Mouse (Mus musculus): ENCODE data around the gene Kat6b. TPM values are rescaled to one million over a fixed set of nuclear protein-coding genes. Genes with fewer than 3 reads are reported as not detected.
"Not testable (repeated sequence)": the region's sequence is repeated elsewhere in the genome, so short reads cannot be mapped to it uniquely, and the experiment has no call there.

Gene Kat6b
- polyA plus RNA-seq (2012; rRNA removed), result 3.8 and 7.1 TPM in 2 replicates

DNA sequence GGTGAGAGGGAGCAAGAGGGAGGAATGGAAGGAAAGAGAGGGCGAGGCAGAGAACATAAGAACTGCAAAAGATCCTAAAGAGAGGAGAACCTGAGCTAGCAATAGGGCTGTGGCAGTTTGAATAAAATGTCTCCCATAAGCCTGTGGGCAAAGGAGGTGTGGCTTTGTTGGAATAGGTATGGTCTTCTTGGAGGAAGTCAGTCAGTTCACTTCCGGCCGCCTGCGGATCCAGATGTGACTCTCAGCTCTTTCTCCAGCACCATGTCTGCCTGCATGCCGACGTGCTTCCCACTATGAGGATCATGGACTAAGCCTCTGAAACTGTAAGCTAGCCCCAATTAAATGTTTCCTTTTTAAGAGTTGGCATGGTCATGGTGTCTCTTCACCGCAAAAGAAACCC lies at the start of gene Kat6b:
Gene Kat6b (plus strand): TSS at position 204 of the 400 bp plus-strand sequence.
- 97% methylated on average over 7 of the region's 7 CpGs for WGBS
- no peak for DNase-seq (ENCODE audit: low read depth, low spot score)

DNA sequence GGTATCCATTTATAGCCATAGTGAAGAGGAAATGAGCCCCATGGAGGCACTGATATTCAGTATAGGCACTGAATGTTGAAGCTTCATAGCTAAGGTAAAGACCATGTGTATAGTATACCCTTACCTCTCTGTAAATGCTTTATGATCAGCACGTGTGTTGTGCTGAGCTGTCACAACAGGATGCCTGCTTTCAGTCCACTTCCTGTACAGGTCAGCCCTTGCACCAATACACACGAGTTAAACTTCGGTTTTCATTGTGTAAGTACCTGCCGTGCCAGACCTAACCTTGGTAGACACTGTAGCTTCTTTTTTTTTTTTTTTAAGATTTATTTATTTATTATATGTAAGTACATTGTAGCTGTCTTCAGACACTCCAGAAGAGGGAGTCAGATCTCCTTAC lies 47.8 kb upstream of the Kat6b start:
- DNase-seq (ENCODE audit: low read depth, low spot score), result no peak
- WGBS, result 71% methylated on average over 4 of the region's 4 CpGs

DNA sequence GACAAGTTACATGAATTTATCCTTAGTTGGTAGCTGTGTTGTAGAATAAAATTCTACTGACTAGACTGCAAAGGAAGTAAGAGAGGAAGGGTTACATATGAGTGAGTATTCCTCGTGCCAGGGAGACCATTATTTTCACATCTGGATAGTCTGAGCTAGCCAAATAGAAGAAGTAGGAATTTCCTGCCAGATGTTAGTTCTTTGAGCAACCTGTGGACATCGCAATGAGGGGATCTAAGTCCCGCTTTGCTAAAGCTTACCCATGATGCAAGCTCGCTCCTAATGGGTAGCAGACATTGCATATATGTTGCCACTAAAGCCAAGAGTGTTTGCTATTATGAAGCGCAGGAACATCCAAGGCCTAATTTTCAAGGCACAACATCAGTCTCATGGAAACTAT lies 47.2 kb upstream of the Kat6b start:
- WGBS, result 81% methylated on average over 5 of the region's 5 CpGs
- DNase-seq (ENCODE audit: low read depth, low spot score), result no peak

DNA sequence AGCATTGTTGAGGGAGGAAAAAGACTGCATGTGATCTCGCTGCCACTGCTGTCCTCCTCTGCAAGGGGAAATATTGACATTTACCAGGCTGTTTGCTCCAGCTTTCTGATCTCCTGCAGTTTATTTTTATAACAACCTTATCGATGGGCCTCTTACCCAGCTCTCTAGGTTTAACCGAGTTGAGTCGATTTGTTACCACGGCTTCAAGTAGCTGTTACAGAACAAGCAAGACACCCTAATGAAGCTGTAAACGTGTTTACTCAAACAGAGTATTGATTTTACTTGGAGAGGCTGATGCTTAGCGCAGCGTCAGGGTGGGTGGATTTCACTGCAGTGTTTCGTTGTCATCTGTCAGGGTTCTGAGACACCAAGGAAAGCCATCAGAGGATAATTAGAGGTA lies 46.5 kb upstream of the Kat6b start:
- DNase-seq (ENCODE audit: low read depth, low spot score), result no peak
- 46% methylated on average over 9 of the region's 9 CpGs for WGBS

DNA sequence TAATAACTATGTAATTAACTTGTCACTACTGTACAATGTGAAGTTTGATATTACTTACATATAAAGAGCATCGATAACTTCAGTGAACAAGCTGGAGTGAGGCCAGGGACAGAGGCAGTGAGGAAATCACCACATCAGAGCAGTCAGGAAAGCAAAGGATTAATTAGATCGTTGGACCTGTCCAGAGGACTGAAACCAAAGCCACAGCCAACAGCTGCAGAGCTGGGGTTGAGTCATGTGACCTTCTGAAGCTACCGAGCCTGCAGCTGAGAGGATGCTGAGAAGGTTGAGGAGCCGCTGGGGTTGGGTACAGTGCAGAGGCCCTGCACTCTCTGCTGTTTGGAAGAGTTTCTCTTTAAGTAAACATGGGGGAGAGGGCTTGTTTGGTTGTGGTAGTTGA lies 41.4 kb upstream of the Kat6b start:
- no peak for DNase-seq (ENCODE audit: low read depth, low spot score)
- 24% methylated on average over 4 of the region's 4 CpGs for WGBS

DNA sequence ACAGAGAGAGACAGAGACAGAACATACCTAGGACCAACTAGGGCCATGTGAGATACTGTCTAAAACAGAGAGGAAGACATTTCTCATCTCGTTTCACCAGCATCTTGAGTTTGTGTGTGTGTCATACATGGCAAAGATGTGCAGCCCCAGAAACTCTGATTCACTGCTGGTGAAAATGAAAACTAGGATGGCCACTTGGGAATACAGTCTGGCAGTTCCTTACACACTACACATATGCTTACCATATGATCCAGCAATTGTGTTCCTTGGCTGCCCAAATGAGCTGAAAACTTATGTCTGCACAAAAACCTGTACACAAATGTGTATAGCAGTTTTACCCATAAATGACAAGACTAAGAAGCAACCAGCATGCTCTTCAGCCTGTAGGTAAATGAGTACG lies 40.7 kb upstream of the Kat6b start:
- WGBS, result 93% methylated on average over 2 of the region's 2 CpGs
- DNase-seq (ENCODE audit: low read depth, low spot score), result no peak

DNA sequence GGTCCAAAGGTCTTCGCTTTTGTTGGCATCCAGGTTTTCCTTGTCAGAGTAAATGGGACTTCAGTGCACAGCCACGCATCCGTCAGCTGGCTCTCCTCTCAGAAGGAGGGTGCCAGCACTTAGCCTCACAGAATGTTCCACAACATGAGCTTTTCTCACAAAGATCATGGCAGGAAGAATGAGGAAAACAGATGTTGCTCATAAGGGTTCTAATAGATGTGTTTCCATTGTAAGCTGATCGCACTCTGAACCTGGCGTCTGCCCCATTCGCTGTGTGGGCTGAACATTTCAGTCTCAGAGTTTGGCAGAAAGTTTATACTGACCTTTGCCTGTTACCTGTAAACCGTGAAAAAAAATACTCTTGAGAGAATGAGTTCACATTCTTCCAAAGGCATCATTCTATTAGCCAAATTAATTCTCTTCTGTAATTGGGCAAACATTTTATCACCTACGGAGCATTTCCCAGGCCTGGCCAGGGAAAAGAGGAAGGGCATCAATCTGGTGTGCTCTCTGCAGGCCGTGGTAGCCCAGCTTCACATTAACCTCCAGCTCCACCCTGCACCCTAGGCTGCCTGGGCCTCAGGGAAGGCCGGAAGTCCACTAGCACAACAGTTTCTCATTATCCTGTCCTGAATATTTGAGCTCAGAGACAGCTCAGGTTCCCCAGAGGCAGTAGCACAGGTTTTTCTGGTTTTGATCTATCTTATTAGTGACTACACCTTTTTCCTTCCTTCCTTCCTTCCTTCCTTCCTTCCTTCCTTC lies 39.3 kb upstream of the Kat6b start:
- no peak for DNase-seq (ENCODE audit: low read depth, low spot score)

DNA sequence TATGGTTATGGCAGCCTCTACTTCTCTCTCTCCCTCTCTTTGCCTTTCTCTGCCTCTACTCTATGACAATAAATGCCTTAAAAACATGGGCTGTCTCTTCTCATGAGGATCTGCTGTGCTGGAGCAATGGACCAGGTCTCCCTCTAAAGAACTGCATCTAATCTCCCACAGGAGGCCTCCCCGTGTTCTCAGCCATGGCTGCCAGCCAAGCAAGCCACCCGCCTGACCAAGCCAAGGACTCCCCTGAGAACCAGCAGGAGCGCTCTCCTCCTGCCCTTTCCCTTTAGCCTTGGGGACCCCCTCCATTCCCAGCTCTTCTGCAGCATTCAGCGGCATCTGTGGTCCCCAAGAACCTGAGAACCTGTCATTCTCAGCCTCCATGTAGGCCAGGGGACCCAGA lies 28.7 kb upstream of the Kat6b start:
- 74% methylated on average over 4 of the region's 4 CpGs for WGBS
- DNase-seq (ENCODE audit: low read depth, low spot score), result no peak

More for the DNA sequence above, 39.3 kb upstream of the Kat6b start:
- WGBS, result 54% methylated on average over 10 of the region's 10 CpGs

DNA sequence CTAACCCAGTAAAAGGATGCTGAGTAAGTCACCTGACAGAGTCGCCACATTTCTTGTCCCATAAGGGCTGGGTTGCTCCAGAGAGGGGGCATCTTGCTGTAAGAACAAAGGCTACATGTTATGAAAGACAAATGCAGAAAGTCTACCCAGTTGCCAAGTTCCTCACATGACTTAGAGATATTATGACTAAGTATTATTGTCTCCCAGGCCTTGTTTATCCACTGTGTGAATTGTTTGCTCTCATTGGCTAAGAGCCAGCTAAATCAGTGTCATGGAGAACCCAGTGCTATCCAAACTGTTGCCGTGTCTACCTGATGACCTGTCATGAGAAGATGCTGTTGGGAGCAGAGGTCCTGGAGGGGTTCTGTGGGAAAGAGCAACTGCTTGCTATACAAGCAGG lies 27.3 kb upstream of the Kat6b start:
- 16% methylated on average over 2 of the region's 2 CpGs for WGBS

DNA sequence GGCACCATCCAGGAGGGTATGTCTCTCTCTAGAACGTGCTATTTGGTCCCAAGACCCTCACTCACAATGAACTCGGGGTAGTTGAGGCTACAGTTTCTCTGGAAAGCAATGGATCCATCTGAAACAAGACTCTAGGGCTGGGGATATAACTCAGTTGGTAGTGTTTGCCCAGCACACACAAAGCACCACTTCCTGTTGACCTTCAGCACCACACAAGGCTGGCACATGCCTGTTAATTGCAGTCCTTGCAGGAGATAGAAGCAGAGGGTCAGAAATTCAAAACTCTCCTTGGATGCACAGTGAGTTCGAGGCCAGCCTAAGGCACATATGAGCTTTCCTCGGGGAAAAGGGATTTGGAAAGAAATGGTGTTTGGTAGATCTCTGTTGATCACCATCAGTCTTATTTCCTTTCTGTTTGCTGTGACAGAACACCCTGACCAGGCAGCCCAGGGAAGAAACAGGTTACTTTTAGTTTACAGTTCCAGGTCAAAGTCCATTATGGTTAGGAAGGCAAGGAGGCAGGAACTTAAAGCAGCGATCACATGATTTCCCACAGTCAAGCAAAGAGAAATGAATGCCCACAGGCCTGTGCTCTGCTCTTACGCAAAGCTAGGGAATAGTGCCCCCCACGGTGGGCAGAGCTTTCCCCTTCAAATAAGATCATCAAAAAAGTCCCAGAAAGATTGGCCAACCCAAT lies 25.4 kb upstream of the Kat6b start:
- WGBS, result 56% methylated on average over 7 of the region's 7 CpGs

More for the DNA sequence above, 27.3 kb upstream of the Kat6b start:
- no peak for DNase-seq (ENCODE audit: low read depth, low spot score)

DNA sequence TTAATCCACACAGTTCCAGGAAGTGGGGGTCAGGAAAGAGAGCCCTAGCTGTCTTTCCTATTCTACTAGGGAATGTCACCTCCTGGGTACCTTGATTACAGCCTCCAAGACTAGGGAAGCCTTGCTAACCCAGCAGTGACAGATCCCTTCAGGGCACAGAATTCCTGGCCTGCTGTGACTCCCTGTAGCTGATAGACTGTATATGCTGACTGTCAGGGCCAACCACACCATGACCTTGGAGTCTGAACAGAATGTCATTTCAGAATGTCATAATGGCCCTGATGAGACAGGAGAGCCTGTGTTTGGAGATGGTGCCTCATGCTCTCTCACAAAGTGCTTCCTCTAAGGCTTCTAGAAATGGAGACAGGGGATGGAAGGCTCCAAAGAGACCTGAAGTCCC lies 24.7 kb upstream of the Kat6b start:
- no peak for DNase-seq (ENCODE audit: low read depth, low spot score)

More for the DNA sequence above, 25.4 kb upstream of the Kat6b start:
- DNase-seq (ENCODE audit: low read depth, low spot score), result peak; percentile 53

DNA sequence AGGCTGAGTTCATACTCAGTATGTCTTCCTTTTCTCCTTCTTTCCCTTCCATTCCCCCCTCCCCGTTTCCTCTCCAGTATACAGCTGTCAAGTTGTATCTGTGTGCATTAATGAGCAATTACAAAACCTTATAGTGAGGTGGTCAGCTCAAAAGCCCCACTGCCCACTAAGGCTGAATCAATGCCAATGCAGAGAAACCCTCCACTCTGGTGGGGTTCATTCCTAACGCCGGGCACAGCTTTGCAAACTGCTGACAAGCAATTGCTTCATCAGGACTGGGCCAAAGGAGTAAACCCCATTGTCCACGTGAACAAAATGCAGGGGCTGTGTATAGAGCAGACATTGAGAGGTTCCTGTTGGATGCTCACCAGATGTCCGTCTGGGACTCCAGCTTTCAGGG lies 23.4 kb upstream of the Kat6b start:
- DNase-seq (ENCODE audit: low read depth, low spot score), result no peak
- 85% methylated on average over 5 of the region's 5 CpGs for WGBS

DNA sequence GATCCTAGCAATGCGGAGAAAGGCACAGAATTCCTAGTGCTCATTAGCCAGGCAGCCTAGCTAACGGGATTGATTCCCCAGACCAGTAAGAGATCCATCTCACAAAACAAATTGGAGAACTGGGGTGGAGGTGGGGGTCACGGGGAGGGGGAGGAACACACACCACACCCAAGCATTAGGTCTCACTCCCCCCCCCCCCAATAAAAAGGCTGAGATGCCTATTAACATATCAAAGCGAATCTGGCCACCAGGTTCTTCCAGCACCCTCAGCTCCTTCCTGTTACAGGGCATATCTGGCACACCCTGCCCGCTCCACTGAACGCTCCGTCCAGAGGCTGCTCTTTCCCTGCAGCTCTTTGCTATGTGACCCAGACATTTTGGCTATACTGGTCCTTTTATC lies 22.5 kb upstream of the Kat6b start:
- DNase-seq (ENCODE audit: low read depth, low spot score), result no peak
- WGBS, result 63% methylated on average over 7 of the region's 7 CpGs

DNA sequence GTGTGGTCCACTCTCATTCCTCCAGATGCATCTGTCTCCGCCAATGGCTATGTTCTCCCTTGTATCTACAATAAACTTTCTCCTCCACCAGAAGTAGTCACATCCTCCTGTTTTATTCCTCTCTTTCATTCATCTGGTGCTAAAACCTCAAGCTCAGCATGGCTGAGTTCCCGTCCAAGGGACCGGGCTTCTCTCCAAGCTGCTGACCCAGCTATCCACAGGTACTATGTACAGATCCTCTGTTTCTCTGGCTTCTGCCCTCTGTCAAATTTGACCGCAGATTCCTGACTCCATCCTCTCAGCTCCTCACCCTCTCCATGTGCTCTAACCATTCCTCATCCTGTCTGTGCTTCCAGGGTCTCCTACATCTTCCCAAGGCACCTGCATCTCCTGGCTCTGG lies 22.1 kb upstream of the Kat6b start:
- no peak for DNase-seq (ENCODE audit: low read depth, low spot score)
- WGBS, result 86% methylated on average over 4 of the region's 4 CpGs

DNA sequence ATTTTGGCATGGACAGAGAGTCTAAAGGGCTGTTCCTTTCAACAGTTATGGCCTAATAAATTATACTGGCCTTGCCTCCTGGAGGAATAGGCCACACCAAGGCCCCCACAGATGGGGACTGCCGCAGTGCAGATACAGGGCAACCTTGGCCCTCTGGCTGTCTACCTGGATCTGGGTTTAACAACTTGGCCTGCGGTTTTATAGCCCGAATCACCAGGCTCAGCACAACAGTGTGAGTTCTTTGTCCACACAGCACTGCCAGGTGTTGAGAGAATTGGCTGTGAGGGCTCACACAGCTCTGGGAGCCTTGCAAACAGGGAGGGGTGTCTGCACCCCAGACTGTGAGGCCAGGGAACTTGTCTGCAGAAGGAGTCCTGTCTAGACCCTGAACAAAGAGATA lies 18.8 kb upstream of the Kat6b start:
- peak; percentile 48 for DNase-seq (ENCODE audit: low read depth, low spot score)
- 17% methylated on average over 3 of the region's 3 CpGs for WGBS

DNA sequence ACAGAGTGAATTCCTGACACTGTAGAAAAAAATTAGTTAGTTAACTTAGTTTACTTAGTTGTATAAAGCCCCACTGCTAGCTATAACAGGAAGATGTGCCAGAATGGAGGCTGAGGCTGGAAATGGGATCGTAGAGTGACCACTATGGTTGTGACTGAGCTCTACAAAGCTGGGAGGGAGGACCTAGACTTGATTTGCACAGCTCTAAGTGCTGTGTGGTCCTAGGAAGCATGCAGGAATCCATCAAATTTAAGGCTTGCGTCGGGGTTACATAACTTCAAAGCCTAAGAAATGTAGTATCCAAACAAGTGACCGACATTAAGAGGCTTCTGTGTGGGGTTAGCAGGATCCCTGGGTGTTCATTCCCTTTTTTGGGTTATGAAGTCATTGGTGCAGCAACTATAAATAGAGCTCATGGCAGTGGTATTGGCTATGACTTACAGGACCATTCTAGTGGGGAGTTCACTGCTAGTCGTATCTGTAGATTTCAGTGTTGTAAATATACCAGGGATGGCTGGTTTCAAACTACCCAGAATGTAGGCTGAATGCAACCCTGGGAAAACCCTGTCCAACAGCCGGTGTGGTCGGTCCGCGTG lies 18.0 kb upstream of the Kat6b start:
- no peak for DNase-seq (ENCODE audit: low read depth, low spot score)
- WGBS, result 80% methylated on average over 9 of the region's 9 CpGs

DNA sequence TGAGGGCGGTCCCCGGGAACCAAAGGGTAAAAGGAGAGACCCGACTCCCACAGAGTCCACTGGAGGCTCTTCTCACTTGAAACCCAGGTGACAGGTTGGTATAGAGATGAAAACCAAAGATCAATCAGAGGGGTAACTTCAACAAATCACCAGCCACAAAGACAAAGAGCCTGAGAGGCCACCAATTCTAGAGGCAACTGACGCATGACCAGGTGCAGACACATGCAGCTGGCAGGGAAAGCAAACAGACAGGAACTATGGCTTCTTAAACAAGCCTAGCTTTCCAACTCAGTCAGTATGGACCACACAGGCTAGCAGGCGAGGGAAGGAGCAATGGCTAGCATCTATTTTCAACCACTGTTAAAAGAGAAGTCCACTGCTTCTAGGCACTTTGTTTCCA lies 10.8 kb upstream of the Kat6b start:
- DNase-seq (ENCODE audit: low read depth, low spot score), result no peak
- WGBS, result 77% methylated on average over 5 of the region's 5 CpGs

DNA sequence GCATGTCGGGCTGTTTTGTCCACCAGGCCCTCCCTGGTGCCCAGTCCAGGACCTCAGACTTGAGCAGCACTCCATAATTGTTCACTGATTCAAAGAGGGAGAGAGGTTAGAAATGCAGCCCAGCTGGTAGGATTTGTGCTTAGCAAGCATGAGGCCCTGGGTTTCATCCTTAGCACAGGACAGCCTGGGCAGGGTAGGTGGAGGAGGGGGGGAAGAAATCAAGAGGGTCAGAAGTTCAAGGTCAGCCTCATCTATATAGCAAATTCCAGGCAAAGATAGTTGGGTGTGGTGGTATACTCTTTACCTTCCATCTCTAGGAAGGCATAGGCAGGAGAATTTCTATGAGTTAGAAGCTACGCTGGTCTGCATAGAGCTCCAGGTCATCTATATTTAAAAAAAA lies 9.3 kb upstream of the Kat6b start:
- WGBS, result 93% methylated on average over 2 of the region's 2 CpGs
- no peak for DNase-seq (ENCODE audit: low read depth, low spot score)

DNA sequence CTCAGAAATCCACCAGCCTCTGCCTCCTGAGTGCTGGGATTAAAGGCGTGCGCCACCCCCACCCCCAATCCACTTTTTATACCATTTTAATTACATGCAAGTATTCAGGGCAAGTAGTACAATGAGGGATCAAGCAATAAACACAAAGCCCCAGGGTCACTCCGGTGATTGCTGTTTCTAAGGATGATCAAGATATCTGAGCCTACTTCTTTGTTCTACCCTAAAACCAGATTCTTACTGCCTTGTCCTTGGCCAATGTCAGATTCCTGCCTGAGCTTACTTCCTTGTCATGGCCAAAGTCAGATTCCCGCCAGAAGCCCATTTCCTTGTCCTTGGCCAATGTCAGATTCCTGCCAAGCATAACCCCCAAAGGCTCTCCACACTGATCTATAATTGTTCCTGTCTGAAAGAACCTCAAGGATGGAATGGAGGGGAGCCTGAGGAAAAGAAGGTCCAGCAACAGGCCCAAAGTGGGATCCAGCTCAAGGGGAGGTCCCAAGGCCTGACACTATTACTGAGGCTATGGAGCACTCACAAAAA lies 6.6 kb upstream of the Kat6b start:
- not testable (repeated sequence) for DNase-seq (ENCODE audit: low read depth, low spot score)

DNA sequence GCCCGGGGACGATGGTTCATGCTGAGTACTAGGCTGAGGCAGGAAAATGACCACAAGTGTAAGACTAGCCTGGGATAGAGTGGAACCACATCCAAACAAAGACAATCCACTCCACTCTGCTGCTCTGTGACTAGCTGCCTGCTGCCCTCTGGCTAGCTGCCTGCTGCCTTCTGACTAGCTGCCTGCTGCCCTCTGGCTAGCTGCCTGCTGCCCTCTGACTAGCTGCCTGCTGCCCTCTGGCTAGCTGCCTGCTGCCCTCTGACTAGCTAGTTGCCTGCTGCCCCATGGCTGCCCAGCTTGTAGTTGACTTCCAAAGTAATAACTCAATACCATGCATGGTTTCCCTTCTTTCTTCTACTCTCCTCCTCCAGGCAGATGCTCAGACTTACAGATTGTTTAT lies 4.1 kb upstream of the Kat6b start:
- WGBS, result 88% methylated on average over 2 of the region's 2 CpGs

More for the DNA sequence above, 6.6 kb upstream of the Kat6b start:
- 84% methylated on average over 4 of the region's 4 CpGs for WGBS

DNA sequence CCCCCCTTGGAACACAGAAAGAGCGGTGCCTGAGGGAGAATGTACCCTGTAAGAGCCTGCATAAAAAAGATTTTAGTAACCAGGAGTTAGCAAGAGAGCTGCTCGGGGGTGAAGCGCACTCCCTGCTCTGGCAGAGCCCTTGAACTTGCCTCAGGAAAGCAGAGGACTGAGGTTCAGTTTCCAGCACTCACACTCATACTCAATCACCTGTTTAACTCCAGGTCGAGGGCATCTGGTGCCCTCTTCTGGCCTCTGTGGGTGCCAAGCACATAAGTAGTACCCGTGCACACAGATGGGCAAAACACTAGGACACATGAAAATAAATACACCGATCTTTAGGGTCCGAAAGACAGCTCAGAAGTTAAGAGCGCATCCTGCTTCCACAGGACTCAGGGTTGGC lies 1.7 kb upstream of the Kat6b start:
- DNase-seq (ENCODE audit: low read depth, low spot score), result no peak
- 96% methylated on average over 8 of the region's 8 CpGs for WGBS

More for the DNA sequence above, 4.1 kb upstream of the Kat6b start:
- no peak for DNase-seq (ENCODE audit: low read depth, low spot score)

Measured in large intestine, adult 2 months (tissue).